Mouse (Mus musculus): Measurements from ENCODE around the gene Rasl11a. TPM values are rescaled to one million over a fixed set of nuclear protein-coding genes. Genes with fewer than 3 reads are reported as not detected.
A peak's percentile ranks its signal among the peaks of the same experiment; 100 is the strongest.

The Rasl11a gene
- polyA plus RNA-seq, 1 experiment from 2014 or later, result 22.6 TPM

GRCm38 (mm10) chr5:146848936-146849582 lies 4.2 kb downstream of the Rasl11a start:
- no peak overlapping the region for H3K27ac ChIP-seq (replicated peaks)
- H3K27me3 ChIP-seq, result no peaks in the 10 kb centered on the region
- H3K9me3 ChIP-seq, result no peaks in the 10 kb centered on the region
- H3K9ac ChIP-seq (replicated peaks), result no peak overlapping the region
- no peak for ATAC-seq (ENCODE audit: low FRiP score, low read depth)
- no peaks in the 10 kb centered on the region for H3K36me3 ChIP-seq
- WGBS, result 93% methylated on average over 4 of the region's 4 CpGs
- H3K4me2 ChIP-seq (replicated peaks), result no peak overlapping the region
- no peak overlapping the region for H3K4me3 ChIP-seq
- peaks cover 15% of the 10 kb centered on the region for H3K4me1 ChIP-seq

- H3K27ac ChIP-seq (replicated peaks), result no peak overlapping the region
- no peak for ATAC-seq (ENCODE audit: low FRiP score, low read depth)
- 92% methylated on average over 3 of the region's 3 CpGs for WGBS
- H3K9me3 ChIP-seq, result no peaks in the 10 kb centered on the region
- H3K27me3 ChIP-seq, result no peaks in the 10 kb centered on the region
- H3K4me1 ChIP-seq, result no peaks in the 10 kb centered on the region
- no peak overlapping the region for H3K9ac ChIP-seq (replicated peaks)
- no peaks in the 10 kb centered on the region for H3K36me3 ChIP-seq
- no peak overlapping the region for H3K4me2 ChIP-seq (replicated peaks)
- no peak overlapping the region for H3K4me3 ChIP-seq
Observed at GRCm38 (mm10) chr5:146856106-146856505, 11.2 kb downstream of the Rasl11a start.

DNA sequence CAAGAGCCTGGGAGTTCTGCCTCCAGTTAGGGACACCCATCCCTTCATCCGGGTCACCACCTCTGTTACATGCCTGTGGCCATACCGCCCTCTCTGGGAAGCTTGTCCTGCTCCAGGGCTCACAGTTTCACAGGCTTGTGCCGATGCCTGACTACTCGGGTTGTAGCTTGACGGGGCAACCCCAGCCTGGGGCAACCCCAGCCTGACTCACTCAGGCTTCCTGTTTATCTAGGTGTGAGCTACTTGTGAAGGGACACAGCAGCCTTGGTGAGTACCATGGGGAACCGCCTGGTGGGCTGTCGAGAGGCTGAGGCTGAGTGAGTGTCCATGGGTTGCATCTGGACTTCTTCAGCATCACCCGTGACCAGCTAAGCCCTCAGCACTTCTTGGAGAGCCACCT lies 12.7 kb downstream of the Rasl11a start:
- Histone ChIP-seq H3K4me3 (no peak overlapping the region), H3K27ac (replicated peaks) (no peak overlapping the region), H3K9ac (replicated peaks) (no peak overlapping the region), H3K9me3 (no peaks in the 10 kb centered on the region), H3K4me1 (0 out of 2 replicates have a peak, but pooled peaks cover 3% of the 10 kb centered on the region), H3K27me3 (no peaks in the 10 kb centered on the region), H3K4me2 (replicated peaks) (no peak overlapping the region), H3K36me3 (no peaks in the 10 kb centered on the region)
- WGBS, result 76% methylated on average over 8 of the region's 8 CpGs
- no peak for ATAC-seq (ENCODE audit: low FRiP score, low read depth)

GRCm38 (mm10) chr5:146858772-146859171 lies 13.9 kb downstream of the Rasl11a start:
- H3K9ac ChIP-seq (replicated peaks), result no peak overlapping the region
- no peaks in the 10 kb centered on the region for H3K27me3 ChIP-seq
- 0 out of 2 replicates have a peak, but pooled peaks cover 3% of the 10 kb centered on the region for H3K4me1 ChIP-seq
- H3K9me3 ChIP-seq, result no peaks in the 10 kb centered on the region
- WGBS, result 92% methylated on average over 9 of the region's 9 CpGs
- no peak for ATAC-seq (ENCODE audit: low FRiP score, low read depth)
- no peak overlapping the region for H3K4me2 ChIP-seq (replicated peaks)
- H3K27ac ChIP-seq (replicated peaks), result no peak overlapping the region
- no peaks in the 10 kb centered on the region for H3K36me3 ChIP-seq
- H3K4me3 ChIP-seq, result no peak overlapping the region

- H3K9ac ChIP-seq (replicated peaks), result no peak overlapping the region
- no peaks in the 10 kb centered on the region for H3K36me3 ChIP-seq
- no peak overlapping the region for H3K27ac ChIP-seq (replicated peaks)
- ATAC-seq (ENCODE audit: low FRiP score, low read depth), result no peak
- no peak overlapping the region for H3K4me2 ChIP-seq (replicated peaks)
- H3K27me3 ChIP-seq, result no peaks in the 10 kb centered on the region
- 0 out of 2 replicates have a peak, but pooled peaks cover 3% of the 10 kb centered on the region for H3K4me1 ChIP-seq
- 79% methylated on average over 8 of the region's 8 CpGs for WGBS
- H3K4me3 ChIP-seq, result no peak overlapping the region
- no peaks in the 10 kb centered on the region for H3K9me3 ChIP-seq
Observed at GRCm38 (mm10) chr5:146859246-146859645, 14.4 kb downstream of the Rasl11a start.

- no peak for ATAC-seq (ENCODE audit: low FRiP score, low read depth)
- 85% methylated on average over 18 of the region's 18 CpGs for WGBS
- H3K36me3 ChIP-seq, result no peaks in the 10 kb centered on the region
Observed at GRCm38 (mm10) chr5:146860222-146860998, 15.5 kb downstream of the Rasl11a start.

GRCm38 (mm10) chr5:146861588-146861987 lies 16.7 kb downstream of the Rasl11a start:
- no peaks in the 10 kb centered on the region for H3K27me3 ChIP-seq
- ATAC-seq (ENCODE audit: low FRiP score, low read depth), result no peak
- H3K36me3 ChIP-seq, result no peaks in the 10 kb centered on the region
- 47% methylated on average over 7 of the region's 7 CpGs for WGBS
- H3K27ac ChIP-seq (replicated peaks), result no peak overlapping the region
- no peak overlapping the region for H3K4me3 ChIP-seq
- H3K9ac ChIP-seq (replicated peaks), result no peak overlapping the region
- no peak overlapping the region for H3K4me2 ChIP-seq (replicated peaks)
- H3K4me1 ChIP-seq, result 0 out of 2 replicates have a peak, but pooled peaks cover 3% of the 10 kb centered on the region
- H3K9me3 ChIP-seq, result no peaks in the 10 kb centered on the region

More at GRCm38 (mm10) chr5:146860222-146860998, 15.5 kb downstream of the Rasl11a start:
- Histone ChIP-seq H3K27ac (replicated peaks) (no peak overlapping the region), H3K9me3 (no peaks in the 10 kb centered on the region), H3K4me3 (no peak overlapping the region), H3K27me3 (no peaks in the 10 kb centered on the region), H3K9ac (replicated peaks) (no peak overlapping the region), H3K4me2 (replicated peaks) (no peak overlapping the region), H3K4me1 (0 out of 2 replicates have a peak, but pooled peaks cover 3% of the 10 kb centered on the region)

- no peaks in the 10 kb centered on the region for H3K36me3 ChIP-seq
- 84% methylated on average over 4 of the region's 4 CpGs for WGBS
- H3K9me3 ChIP-seq, result no peaks in the 10 kb centered on the region
- no peak overlapping the region for H3K4me3 ChIP-seq
- ATAC-seq (ENCODE audit: low FRiP score, low read depth), result no peak
- no peak overlapping the region for H3K4me2 ChIP-seq (replicated peaks)
- H3K9ac ChIP-seq (replicated peaks), result no peak overlapping the region
- H3K27ac ChIP-seq (replicated peaks), result no peak overlapping the region
- H3K4me1 ChIP-seq, result 0 out of 2 replicates have a peak, but pooled peaks cover 9% of the 10 kb centered on the region
- no peaks in the 10 kb centered on the region; the same call in 1 of the 2 replicates for H3K27me3 ChIP-seq
Observed at GRCm38 (mm10) chr5:146865511-146865910, 20.6 kb downstream of the Rasl11a start.

- Histone ChIP-seq H3K9ac (replicated peaks) (no peak overlapping the region), H3K36me3 (no peaks in the 10 kb centered on the region), H3K9me3 (no peaks in the 10 kb centered on the region), H3K27me3 (no peaks in the 10 kb centered on the region; the same call in 1 of the 2 replicates), H3K4me2 (replicated peaks) (no peak overlapping the region), H3K4me3 (no peak overlapping the region), H3K4me1 (0 out of 2 replicates have a peak, but pooled peaks cover 9% of the 10 kb centered on the region), H3K27ac (replicated peaks) (no peak overlapping the region)
- no peak for ATAC-seq (ENCODE audit: low FRiP score, low read depth)
- WGBS, result 91% methylated on average over 2 of the region's 2 CpGs
Observed at GRCm38 (mm10) chr5:146866277-146866676, 21.4 kb downstream of the Rasl11a start.

DNA sequence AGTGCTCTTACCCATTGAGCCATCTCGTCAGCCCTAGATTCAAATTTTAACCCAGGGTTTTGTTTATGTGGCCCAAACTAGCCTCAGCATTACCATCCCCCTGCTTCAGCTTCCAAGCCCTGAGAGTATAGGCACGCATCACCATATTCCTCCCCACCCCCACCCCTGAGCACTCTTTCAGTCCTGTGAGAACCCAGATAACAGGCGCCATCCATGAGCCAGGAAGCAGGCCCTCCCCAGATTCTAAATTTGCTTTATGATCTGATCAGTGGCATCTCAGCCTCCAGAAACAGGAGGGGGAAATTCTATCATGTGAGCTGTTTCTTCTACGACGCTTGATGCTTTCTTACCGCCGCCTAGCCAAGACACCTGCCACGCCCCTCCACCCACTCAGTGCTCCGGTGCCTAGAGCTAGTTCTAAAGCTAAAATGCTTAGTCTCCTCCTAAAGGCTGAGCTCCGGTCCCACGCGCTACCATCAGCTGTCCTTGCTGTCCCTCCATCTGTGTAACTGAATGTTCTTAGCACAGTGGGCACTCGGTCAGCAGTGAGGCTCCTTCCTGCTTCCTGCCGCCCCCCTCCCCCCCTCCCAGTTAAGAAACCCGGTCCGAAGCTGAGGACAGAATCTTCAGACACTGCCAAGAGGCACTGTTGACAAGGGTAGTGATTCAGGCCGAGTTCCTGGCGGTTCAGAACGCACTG lies 22.5 kb downstream of the Rasl11a start:
- peak overlapping the region; percentile 25; the same call in 1 of the 2 replicates for H3K27ac ChIP-seq (replicated peaks)
- 7% methylated on average over 19 of the region's 19 CpGs for WGBS
- ATAC-seq (ENCODE audit: low FRiP score, low read depth), result no peak
- H3K27me3 ChIP-seq, result no peaks in the 10 kb centered on the region; the same call in 1 of the 2 replicates
- 0 out of 2 replicates have a peak, but pooled peaks cover 6% of the 10 kb centered on the region for H3K4me1 ChIP-seq
- 0 out of 2 replicates have a peak overlapping the region, but pooled peaks have one; percentile 12 for H3K9ac ChIP-seq (replicated peaks)
- H3K9me3 ChIP-seq, result no peaks in the 10 kb centered on the region
- H3K4me3 ChIP-seq, result peak overlapping the region; percentile 30
- H3K4me2 ChIP-seq (replicated peaks), result peak overlapping the region; percentile 47
- H3K36me3 ChIP-seq, result no peaks in the 10 kb centered on the region

- no peaks in the 10 kb centered on the region for H3K9me3 ChIP-seq
- 0 out of 2 replicates have a peak, but pooled peaks cover 6% of the 10 kb centered on the region for H3K4me1 ChIP-seq
- no peak overlapping the region for H3K4me3 ChIP-seq
- 8% methylated on average over 4 of the region's 4 CpGs for WGBS
- 0 out of 2 replicates have a peak overlapping the region, but pooled peaks have one; percentile 12 for H3K9ac ChIP-seq (replicated peaks)
- no peak for ATAC-seq (ENCODE audit: low FRiP score, low read depth)
- H3K27ac ChIP-seq (replicated peaks), result no peak overlapping the region
- no peaks in the 10 kb centered on the region; the same call in 1 of the 2 replicates for H3K27me3 ChIP-seq
- H3K36me3 ChIP-seq, result no peaks in the 10 kb centered on the region
- H3K4me2 ChIP-seq (replicated peaks), result peak overlapping the region; percentile 47
Observed at GRCm38 (mm10) chr5:146867946-146868314, 23.1 kb downstream of the Rasl11a start.
